Mouse (Mus musculus): ENCODE data around the gene Klf3. TPM values are rescaled to one million over a fixed set of nuclear protein-coding genes. Genes with fewer than 3 reads are reported as not detected.

Klf3 gene
- total RNA-seq, 2 experiments from 2014 or later, result 37.4 to 101 TPM

DNA sequence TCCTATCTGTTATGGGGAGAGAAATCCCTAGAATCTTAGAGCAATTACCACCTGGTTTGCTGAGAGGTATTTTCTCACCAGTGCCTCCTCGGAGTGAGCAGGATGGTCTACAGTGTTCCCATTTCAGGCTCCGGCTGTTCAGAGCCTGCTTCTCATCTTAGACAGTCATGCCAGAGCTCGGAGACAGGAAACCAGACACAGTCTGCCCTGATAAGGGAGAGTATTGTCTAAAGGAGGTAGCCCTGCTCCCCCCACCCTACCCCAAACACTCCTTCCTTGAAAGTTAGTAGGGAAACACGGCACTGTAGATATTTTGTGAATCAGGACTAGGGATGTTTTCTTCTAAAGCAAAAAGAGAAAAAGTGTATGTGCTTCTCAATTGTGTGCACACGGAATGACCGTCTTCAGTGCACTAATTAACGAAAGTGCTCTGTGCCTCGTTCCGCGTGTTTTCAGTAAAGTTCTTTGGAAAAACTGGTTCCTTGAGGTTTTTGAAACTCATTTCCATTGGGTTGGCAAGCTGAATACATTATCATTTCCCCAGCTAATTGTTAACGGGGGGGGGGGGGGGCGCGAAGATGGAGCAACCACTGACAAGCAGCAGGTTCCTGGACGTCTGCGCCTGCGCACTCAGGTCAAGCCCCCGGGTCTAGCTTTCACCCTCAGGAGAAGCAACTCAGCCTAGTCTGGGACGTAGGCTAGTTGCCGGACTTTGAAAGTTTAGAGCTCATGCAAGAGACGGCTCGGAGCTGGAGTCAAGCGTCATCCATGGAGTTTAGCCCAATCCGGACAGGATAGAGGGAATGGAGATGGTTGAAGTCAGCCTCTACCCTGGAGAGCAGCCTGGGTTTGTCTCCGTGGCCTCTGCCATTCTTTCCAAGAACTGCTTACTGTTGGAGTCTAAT, 5.2 kb downstream of the Klf3 start:
- no peak for ATAC-seq (replicated peaks; ENCODE audit: low FRiP score, low TSS enrichment, poor library complexity, severe bottlenecking)

DNA sequence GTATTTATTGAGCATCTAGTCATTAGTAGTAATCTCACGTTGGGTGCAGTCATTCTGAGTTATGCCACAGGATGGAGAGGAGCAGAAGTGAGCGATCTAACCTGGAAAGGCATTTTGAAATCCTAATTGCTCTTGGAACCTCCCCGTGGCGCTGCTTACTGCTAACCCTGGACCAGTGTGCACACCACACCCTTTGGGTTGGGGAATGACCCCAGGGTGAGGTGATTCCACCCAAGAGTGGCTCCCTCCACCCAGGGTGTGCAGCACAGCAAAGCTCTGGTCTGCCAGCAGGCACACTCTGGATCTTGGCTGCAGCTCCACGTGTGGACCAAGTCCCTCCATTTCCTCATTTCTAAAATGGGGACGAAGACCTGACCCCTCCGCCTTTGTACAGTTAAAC, 6.1 kb downstream of the Klf3 start:
- ATAC-seq (replicated peaks; ENCODE audit: low FRiP score, low TSS enrichment, poor library complexity, severe bottlenecking), result no peak

DNA sequence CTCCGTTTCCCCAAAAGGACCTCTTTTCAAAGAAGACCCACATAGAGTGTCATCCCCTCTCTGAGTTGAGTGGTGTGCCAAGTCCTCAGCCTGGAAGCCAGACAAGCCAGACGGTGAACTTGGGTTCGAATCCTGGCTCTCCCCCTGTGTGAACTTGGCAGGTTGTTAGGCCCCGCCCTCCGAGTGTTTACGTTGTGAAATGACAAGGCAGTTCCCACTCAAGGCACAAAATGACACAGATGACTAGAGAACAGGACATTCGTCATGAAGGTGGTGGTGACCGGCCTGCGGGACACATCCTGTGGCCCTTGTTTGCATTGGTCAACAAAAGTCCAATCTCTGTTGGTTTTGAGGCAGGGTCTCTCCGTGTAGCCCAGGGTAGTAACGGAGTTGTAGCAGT, 6.7 kb downstream of the Klf3 start:
- no peak for ATAC-seq (replicated peaks; ENCODE audit: low FRiP score, low TSS enrichment, poor library complexity, severe bottlenecking)

DNA sequence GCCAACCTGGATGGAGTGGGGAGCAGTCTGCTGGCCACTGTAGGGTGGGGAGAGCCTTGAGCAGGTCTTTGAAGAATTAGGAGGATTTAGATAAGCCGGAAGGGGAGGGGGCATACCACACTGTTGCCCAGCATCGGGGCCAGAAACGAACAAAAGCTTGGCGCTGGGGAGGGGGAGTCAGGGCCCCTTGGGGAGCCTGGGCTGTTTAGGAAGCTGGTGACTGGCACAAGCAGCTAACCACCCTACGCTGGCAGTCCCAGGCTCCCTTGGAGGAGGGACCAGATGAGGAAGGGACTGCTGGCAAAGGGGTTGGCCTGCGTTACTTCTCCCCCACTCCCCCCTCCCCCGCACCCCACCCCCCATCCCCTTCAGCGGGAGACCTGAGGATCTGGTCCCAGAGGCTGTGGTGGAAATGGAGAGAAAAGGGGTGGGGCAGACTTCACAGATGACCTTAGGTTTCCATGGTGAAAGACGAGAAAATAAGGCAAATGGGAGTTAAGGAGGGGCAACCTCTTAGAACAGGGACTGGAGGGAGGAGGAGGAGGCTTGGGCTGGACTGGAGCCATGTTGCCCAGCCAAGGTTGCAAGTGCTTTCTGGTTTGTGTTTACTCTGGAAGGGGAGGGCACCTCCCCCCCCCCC, 7.8 kb downstream of the Klf3 start:
- peak; percentile 7; the same call in 1 of the 2 replicates for ATAC-seq (replicated peaks; ENCODE audit: low FRiP score, low TSS enrichment, poor library complexity, severe bottlenecking)

DNA sequence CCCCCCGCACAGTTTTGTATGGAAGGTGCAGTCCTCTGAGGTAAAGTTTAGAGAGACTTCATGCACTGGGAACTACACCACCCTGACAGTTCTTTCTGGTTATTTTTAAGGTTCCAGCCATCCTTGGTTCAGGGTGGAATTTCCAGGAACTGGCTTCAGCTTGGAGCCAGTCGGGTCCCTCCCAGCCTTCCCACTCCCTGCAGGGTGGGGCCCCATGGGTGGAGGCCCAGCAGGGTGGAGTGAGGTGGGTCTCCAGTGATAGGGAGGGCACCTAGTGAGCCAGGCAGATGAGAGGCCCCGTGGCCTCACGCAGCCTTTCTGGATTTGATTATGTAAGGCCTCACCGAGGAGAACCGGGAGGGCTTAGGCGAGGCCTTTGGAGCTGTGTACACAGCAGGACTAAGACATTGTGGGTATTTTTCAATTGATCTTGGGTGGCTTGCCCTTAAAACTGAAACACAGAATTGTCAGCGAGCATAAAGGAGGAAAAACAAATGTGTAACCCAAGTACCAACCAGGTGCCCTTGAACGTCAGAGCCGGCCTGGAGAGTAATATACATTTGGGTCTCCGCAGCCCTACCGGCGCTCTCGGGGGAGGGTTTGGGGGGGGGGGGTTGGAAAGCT, 8.4 kb downstream of the Klf3 start:
- peak; percentile 46 for ATAC-seq (replicated peaks; ENCODE audit: low FRiP score, low TSS enrichment, poor library complexity, severe bottlenecking)

DNA sequence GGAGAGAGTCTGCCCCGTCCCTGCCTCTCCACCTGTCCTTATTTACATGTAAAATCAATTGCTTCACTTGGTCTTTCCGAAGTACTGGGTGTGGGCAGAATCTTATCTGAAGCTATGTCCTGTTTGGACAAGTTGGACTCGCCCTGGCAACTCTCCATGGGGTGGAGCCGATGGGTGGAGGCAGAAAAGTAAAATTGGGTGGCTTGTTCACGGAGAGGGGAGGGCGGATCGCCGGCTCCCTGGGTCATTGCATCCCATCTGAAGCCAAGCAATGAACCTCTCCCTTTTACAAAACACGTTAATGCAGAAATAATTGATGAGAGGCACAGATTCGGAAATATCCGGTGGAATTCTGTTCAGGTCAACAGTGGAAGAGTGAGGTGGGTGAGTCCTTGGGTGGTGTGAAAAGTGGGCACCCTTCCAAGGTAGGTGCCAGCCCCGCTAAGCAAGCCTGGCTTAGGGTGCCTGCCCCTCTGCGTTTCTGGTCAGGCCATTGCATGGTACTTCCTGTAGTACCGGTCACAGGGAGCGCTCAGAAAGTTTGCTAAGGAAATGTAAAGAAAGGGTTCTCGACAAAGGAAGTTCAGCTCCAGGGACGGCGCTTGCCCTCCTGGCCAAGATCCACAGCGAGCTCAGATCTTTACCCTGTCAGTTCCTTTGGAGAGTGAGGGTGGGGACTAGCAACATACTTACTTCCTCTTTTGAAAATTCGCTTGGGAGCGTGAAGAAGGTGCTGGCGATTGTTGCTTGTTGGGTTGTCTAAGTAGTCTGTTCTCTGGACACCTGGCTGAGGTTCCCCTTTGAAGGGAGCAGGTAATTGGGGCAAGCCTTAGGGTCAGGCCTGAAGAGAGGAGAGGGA, 9.2 kb downstream of the Klf3 start:
- peak; percentile 53 for ATAC-seq (replicated peaks; ENCODE audit: low FRiP score, low TSS enrichment, poor library complexity, severe bottlenecking)

DNA sequence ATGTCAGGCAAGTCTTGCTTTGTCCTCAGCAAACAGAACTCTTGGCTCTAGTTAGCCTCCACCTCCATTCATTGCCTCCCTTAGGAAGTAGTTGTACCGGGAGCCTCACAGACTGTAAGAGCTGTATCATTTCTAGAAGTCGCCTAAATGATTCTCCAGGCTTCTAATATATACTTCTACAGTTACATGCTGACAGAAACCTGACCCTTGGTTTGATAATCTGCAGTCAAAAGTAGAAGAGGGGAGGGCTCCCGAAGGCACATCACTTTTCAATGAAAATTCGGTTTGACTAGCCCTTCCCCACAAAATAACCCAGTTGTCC, 9.8 kb downstream of the Klf3 start:
- ATAC-seq (replicated peaks; ENCODE audit: low FRiP score, low TSS enrichment, poor library complexity, severe bottlenecking), result no peak

DNA sequence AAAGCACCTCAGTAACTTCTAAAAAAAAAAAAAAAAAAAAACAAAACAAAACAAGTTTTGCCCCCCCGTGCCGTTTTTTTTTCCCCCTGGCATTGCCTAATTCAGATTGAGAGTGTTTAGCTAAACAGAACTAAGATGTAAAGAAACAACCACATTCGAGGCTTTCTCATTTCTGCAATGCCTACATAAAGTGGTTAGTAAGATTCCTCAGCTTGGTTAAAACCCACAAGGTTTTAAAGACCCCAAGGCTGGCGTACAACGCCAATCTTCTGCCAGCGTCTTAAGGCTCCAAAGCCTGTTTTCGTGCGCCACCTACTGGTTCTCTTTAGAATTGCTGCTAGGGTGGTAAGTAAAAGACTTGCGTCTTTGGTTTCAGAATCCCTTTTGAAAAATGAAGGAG, 10.2 kb downstream of the Klf3 start:
- peak; percentile 15; the same call in 1 of the 2 replicates for ATAC-seq (replicated peaks; ENCODE audit: low FRiP score, low TSS enrichment, poor library complexity, severe bottlenecking)

DNA sequence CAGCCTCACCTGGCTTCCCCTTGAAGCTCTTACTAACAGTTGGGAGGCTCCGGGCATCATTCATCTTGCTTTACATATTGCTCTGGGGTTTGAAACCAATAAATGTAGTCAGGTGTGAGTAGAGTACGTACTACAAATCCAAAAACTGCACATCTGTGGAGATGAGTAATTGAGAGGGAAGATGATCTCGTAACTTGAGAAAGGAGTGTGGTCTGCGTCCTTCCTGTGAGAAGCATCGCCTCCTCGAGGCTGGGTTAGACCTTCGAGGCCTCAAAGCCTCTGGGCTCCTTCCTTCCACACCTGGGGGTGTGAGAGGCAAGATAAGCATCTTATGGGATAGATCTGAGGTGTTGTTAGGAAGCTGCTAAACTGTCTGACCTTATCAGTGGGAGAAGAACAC, 11.2 kb downstream of the Klf3 start:
- no peak for ATAC-seq (replicated peaks; ENCODE audit: low FRiP score, low TSS enrichment, poor library complexity, severe bottlenecking)

DNA sequence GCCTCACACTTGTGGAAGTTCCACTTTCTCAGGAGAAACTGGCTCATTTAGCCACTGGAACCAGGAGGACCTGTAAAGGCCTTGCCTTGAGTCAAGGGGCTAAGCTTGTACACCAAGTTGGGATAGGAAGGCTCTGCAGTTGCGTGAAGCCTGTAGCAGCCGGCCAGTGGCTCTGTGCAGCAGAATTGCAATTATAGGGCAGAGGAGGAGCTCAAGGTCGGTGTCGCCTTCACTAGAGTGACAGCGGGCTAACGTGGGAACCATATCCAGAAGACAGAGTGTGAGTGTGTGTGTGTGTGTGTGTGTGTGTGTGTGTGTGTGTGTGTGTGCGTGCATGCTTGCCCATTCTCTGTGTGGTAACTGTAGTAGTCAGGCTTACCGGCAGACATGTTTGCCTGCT, 12.4 kb downstream of the Klf3 start:
- no peak for ATAC-seq (replicated peaks; ENCODE audit: low FRiP score, low TSS enrichment, poor library complexity, severe bottlenecking)

DNA sequence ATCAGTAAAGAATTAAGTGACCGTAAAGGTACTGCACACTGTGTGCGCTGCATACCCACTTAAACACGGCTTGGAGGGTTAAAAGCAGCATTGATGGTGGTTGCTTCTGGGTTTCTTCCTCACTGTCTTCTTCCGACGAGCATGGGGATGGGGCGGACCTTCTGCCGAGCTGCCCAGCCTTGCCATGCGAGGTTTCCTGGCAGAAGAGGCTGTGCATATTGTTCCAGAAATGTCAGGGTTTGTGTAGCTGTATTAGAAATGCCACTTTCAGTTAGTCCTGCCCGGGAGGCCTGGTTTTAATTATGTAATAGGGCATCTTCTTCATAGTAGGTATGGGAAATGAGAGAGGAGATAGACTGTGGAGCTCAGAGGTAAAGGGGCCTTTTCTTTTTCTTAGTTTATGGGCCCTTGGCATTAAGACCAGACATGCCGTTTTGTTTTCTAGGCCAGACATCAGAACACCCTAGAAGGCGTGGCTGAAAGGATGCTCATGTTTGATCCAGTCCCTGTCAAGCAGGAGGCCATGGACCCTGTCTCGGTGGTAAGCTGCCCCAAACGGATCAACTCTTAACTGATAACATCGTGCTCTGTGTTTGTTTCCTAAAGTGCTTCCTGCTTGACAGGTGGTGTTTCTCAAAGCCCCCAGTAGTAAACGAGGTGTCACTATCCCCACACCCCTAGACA, 13.2 kb downstream of the Klf3 start:
- no peak for ATAC-seq (replicated peaks; ENCODE audit: low FRiP score, low TSS enrichment, poor library complexity, severe bottlenecking)

DNA sequence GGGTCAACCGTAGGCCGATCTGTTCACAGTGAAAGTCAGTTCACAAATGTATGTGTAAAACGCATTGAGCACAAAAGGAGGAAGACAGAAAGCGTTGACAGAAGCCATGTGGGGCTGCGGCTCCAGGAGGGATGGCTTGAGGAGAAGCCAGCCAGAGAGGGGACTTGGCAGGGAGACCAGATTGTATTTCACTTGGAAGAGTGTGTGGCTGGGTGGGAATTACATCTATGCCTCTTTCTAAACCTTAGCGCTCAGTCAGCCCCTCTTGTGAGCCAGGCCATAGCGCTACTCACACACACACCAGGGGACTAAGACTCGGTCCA, 13.7 kb downstream of the Klf3 start:
- ATAC-seq (replicated peaks; ENCODE audit: low FRiP score, low TSS enrichment, poor library complexity, severe bottlenecking), result no peak

DNA sequence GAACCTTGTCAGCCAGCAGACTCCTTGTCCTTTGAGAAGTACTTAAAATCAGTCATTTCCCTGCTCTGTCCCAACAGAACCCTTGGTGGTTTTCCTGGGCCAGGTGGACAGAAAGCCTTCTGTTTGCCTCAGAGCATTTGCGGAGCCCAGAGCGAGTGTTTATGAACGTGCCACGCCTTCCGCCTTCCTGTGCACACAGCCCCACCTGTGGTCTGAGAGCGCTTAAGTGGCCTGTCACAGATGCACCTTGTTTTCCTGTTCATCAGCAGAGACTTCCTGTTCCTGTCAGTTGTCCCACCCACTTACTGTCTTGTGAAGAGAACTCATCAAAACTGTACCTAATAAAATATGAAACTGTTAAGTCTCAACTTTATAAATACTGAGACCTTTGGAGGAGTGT, 16.2 kb downstream of the Klf3 start:
- no peak for ATAC-seq (replicated peaks; ENCODE audit: low FRiP score, low TSS enrichment, poor library complexity, severe bottlenecking)

DNA sequence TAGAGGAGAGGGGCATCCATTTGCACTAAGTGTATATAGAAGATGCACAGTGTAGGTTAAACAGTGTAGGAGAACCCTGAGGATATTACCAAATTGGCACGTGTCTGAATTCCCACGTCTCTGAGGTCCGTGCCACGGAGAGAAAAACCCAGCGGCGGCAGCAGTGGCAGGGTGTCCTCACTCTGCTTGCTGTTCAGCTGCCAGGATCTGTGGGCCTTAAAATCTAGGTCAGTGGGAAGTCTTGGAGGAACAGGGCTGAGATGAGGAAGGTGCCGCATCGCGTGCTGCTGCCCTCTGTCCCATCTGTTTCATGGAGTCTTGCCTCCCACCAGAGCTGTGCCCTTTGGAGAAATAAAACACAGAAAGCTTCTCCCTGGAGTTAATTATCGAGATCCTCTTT, 16.9 kb downstream of the Klf3 start:
- ATAC-seq (replicated peaks; ENCODE audit: low FRiP score, low TSS enrichment, poor library complexity, severe bottlenecking), result no peak

DNA sequence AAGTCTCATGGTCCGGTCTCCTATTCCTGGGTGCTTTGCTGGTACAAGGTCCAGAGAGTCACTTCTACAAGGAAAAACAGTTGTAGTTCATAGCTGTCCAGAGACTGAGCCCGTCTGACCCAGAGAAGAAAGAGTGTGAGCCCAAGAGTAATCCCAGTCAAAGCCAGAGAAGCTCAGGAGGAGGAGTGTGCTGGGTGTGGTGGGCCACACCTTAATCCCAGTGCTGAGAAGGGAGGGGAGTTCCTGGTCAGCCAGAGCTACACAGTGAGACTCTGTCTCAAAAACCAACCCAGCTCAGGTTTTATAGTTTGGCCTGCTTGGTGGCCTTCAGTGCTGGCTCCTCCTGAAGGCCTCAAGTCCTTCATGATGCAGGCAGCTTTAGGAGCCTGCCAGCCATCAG, 18.1 kb downstream of the Klf3 start:
- ATAC-seq (replicated peaks; ENCODE audit: low FRiP score, low TSS enrichment, poor library complexity, severe bottlenecking), result no peak

DNA sequence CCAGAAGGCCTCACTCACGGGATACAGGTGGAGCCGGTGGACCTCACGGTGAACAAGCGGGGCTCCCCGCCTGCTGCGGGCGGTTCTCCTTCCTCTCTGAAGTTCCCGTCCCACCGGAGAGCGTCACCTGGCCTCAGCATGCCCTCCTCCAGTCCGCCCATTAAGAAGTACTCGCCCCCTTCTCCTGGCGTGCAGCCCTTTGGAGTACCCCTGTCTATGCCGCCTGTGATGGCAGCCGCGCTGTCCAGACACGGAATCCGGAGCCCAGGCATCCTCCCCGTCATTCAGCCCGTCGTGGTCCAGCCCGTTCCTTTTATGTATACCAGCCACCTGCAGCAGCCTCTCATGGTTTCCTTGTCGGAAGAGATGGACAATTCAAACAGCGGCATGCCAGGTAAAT, 18.8 kb downstream of the Klf3 start:
- no peak for ATAC-seq (replicated peaks; ENCODE audit: low FRiP score, low TSS enrichment, poor library complexity, severe bottlenecking)

DNA sequence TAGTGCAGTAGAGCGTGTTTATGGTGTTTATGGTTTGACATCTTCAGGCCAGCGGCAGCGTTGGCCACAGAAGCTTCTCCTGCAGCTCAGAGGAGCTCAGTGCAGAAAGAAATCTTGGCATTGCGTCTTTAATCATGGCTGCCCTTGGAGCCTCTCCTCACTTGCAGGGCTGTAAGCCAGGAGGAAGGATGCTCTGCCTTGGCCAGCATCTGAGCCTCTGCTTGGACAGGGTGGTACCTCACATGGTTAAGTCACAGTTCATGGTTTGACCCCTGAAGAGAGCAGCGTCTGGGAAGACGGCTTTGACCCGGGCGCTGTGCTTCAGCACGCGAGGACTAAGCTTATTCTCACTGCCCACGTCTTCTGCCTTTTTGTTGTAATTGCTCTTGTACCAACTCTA, 20.2 kb downstream of the Klf3 start:
- no peak for ATAC-seq (replicated peaks; ENCODE audit: low FRiP score, low TSS enrichment, poor library complexity, severe bottlenecking)

DNA sequence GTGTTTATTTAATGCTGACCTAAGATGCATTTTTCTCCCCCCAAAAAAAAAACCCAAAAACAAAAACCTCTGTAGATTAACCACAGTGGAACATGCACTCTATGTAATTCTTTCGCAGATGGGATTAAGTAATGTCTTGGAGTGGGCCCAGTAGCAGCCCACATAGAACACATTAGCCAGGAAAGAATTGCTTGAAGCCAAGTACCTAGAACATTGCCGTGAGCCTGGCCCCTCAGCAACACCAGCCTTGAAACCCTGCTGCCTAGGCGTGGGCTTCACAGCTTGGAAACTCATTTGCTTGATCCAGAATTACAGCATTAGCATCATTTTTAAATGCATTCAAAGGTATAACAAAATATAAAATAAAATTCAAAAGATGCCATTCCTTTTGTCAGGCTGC, 21.6 kb downstream of the Klf3 start:
- no peak for ATAC-seq (replicated peaks; ENCODE audit: low FRiP score, low TSS enrichment, poor library complexity, severe bottlenecking)

DNA sequence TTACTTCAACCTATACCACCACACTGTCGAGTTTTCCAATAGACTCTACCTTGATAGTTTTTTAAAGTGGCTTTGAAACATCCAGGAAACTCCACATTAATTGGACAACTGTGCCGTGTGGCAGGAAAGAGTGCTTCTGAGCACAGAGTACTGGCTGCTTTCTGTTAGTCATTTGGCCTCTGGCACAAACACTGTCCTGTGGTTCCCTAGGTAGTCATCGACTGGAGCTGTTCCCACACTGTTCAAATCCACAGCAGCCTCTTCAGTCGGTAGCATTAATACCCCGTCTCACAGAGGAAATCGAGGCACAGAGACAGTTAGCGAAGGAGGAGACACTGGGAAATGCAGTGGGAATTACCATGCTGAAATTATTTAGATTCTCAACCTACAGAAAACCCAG, 22.3 kb downstream of the Klf3 start:
- ATAC-seq (replicated peaks; ENCODE audit: low FRiP score, low TSS enrichment, poor library complexity, severe bottlenecking), result no peak

DNA sequence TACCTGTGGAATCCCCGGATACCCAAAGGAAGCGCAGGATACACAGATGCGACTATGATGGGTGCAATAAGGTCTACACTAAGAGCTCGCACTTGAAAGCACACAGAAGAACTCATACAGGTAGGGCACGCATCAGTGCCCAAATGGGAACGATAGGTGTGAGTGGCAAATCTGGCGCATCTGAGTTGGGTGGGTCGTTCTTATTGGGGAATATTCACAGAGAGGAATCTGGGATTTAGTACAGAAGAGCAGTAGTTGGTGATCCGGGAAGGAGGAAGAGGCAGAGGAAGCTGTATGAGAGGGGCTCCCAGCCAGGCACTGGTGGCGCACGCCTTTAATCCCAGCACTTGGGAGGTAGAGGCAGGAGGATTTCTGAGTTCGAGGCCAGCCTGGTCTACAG, 24.0 kb downstream of the Klf3 start:
- ATAC-seq (replicated peaks; ENCODE audit: low FRiP score, low TSS enrichment, poor library complexity, severe bottlenecking), result no peak
